Mouse (Mus musculus) frontal cortex, adult 2 months (tissue): Measurements from ENCODE around the gene Hoxb1. TPM values are rescaled to one million over a fixed set of nuclear protein-coding genes. Genes with fewer than 3 reads are reported as not detected.

Experiments used
- DNase-seq, 2 experiments: peaks; one replicate each; pipeline ENCODE4 v3.0.0; 2022; ENCODE audit warnings: low spot score in 1 of 2; ENCODE audit errors: extremely low spot score in 1 of 2
- polyA plus RNA-seq: library from polyadenylated mRNA; depleted of rRNA; stranded (reverse); fragments of >200 nt; gene quantifications from 2 replicates; pipeline ENCODE4 v1.2.3, GENCODE M21; 2012

The Hoxb1 gene
- polyA plus RNA-seq, 1 experiment = not detected

DNA sequence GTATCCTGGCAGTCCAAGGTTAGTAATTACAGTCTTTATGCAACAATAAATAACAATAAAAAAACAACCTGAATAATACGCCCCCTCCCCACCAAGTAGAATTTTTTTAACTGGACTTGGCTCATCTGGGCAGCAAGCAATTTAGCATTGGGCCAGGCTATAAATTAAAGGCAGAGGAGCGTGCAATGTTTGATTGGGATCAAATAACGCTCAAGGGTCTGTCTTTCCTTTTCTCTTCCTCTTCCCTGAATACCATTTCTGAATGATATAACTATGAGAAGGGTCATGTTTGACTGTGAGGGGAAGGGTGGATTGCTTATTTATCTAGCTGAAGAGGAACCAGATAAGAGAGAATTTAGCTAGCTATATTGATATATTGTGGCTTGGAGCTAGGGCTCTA, 16.6 kb upstream of the Hoxb1 start:
- DNase-seq = no peak

DNA sequence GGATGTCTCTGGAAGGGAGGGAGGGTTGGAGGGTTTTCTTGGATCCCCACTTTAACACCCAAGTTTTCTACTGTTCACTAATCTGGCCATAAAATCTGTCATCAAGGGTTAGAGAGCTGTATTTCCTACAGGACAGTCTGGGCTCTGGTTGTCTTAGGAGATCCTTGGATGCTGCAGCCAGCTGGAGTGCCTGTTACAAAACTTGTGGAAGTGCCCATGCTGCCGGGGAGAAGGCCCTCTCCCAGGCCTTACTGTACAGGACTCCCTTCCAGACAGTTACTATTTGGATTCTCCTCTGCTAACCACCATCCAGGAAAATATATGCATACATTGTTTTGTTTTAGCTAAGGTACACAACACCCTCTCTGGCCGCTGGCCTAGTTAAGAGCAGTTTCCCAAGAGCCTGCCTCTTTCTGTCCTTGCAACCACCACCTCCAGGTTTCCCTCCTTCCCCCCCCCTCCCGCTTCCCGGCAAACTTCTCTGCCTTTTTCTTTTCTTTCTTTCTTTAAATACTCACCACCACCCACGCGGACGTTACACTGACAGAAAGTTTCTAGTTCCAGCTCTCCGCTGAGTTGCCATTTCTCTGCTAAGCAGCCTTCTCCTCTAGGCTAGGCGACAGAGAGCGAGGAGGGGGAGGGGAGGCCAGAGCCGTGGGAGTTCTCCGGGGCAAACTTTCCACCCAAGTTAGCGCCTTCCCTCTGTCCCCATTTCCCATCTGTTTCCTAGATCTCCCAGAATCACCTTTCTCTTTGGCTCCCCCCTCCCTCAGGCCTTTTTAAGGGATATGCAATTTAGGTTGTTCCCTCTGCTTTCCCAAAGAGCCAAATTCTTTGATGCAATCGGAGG, 15.8 kb upstream of the Hoxb1 start:
- DNase-seq = no peak

DNA sequence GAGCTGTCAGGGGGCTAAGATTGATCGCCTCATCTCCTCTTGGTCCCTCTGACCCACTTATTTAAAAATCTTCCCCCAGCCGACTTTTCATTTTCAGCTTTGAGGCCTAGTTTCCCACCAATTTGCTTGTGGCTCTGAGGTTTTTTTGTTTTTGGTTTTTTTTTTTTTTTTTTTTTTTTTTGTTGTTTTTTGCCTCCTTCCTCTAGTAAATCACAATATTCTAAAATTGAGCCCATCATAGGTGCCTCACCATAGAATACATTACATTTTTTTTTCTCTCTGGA, 15.3 kb upstream of the Hoxb1 start, which contains the start of gene Hoxb2:
Gene Hoxb2 (plus strand): TSS at position 185 of the 284 bp plus-strand sequence.
- DNase-seq = no peak

DNA sequence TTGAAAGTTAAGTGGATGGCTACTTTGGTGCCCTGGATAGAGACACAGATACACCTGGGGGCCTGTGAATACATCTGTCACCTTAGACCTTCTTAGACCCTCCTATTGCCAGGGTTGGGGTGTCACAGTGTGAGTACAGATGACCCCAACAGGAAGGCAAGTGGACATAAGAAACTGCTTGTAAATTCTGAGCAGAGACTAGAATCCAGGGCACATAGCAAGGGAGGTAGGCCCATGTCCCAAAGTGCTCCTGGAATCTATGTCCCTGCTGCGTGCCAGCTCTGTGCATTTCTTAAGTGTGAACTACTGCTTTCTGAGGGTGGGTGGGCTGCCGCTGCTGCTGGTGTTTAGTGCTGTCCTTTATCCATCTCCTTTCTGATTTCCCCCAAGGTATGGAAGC, 14.8 kb upstream of the Hoxb1 start:
- no peak for DNase-seq

DNA sequence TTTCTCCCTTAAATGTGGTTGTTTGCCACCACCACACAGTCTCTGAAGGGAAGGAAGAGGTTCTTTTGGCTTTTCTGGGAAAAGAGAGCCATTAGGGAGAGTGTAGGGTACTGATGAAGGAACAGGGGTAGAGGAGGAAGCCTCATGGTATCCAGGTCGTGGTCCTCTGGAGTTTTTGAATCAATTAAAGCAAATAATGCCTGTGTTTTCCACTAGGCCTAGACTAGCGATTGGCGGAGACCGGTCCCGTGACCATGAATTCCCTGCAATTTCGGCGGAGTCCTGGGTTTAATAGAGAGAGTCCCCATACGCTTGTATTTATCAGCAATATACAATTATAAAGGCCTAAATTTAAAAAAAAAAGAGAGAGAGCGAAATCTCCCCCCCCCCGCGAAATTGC, 14.2 kb upstream of the Hoxb1 start:
- no peak for DNase-seq

DNA sequence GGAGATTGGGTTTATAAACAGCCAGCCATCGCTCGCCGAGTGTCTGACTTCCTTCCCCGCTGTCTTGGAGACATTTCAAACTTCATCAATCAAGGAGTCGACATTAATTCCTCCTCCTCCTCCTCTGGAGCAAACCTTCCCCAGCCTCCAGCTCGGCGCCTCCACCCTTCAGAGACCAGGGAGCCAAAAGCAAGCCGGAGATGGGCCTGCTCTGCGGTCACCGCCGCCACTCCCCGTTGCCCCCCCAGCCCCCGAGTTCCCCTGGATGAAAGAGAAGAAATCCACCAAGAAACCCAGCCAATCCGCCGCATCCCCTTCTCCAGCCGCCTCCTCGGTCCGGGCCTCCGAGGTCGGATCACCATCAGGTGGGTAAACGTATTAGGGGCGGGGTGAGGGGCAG, 13.7 kb upstream of the Hoxb1 start:
- DNase-seq = no peak

DNA sequence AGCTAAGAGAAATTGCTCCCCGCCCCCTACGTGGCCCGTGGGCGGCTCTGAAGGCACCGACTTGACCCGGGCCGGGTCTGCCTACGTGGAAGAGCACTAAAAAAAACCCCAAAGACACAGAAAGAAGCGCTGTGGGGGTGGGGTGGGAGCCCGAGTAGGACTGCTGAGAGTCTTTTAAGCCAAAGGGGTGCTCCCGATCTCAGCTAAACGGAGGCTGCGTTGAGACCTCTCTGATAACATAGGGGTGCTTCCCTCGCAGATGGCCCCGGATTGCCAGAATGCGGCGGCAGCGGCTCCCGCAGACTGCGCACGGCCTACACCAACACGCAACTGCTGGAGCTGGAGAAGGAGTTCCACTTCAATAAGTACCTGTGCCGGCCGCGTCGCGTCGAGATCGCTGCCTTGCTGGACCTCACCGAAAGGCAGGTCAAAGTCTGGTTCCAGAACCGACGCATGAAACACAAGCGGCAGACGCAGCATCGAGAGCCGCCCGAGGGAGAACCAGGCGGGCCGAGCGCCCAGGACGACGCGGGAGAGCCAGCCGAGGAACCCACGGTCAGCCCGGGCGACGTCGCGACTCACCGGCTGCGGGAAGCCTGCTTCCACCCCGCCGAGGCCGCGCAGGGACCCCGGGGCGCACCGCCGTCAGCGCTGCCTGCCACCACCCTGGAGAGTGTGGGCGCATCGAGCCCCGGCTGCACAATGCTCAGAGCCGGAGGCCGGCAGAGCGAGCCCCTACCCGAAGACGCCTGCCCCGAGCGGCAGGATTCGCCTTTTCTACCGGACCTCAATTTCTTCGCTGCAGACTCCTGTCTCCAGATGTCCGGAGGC, 12.6 kb upstream of the Hoxb1 start:
- no peak for DNase-seq

DNA sequence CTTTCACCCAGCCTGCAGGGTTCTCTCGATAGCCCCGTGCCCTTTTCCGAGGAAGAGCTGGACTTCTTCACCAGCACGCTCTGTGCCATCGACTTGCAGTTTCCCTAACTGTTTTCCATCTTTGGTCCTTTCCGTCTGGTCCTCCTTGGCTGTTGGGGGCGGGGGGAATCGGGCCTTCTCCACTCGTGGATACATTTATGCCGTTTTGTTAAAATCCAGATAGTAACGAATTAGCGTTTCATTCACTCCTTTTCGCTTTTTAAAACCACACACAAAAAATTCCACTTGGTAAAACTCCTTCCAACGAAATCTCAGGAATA, 12.1 kb upstream of the Hoxb1 start:
- DNase-seq = no peak

DNA sequence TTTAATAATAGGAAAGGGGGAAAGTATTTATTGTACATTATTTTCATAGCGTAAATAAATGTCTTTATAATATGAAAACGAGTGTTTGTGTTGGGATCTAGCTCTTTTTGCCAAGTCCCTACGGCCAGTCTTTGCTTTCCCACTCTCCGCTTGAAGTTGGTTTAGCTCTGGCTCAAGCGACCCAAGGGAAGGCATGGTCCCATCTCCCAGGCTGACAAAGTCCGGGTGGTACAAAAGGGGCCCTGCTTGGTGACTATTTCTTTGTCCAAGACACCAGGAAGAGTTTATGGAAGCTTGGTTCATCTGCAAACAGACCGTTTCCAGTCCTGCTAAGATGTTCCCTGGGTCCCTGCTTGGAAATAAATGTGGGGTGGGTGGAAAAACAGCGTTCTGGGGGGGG, 11.6 kb upstream of the Hoxb1 start:
- DNase-seq = no peak

DNA sequence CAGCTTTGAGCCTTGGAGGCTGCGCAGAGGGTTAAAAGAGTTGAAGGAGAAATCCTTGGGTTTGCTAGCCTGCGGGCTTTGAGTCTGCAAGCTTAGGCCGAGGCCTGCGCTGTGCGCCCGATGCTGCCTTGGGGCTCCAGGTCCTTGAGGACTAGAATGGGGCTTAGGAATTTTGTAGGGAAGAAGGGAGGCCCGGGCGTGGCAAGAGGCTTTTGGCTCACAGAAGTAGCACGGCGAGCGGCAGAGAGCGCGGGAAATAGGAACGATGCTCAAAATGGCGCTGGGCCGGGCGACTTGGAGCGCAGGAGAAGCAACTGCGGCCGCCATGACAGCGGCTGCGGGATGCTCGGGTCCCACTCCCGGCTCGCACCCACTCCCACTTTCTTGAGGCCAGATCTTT, 11.2 kb upstream of the Hoxb1 start:
- DNase-seq = no peak

DNA sequence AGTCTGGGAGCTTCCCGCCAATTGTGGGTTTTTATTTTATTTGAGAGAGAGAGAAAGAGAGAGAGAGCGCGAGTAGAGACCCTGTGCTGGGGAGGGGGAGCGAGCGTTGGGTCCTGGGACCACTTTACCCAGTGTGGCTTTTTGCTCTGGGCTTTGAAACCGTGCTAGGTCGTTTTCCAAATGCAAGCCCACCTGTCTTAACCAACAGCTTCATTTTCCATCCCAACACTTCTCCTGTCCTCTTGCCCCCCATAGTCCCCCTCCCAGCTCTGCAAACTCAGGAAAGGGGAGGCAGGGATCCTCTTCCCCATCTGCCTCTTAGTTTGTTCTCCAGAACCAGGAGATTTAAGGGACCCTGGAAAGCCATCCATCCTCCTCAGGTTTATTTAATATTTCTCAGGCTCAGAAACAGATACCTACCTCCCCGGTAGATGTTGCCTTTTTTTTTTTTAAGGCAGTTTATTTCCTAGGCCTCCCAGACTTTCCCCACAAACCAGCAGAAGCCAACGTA, 10.7 kb upstream of the Hoxb1 start:
- DNase-seq = no peak

DNA sequence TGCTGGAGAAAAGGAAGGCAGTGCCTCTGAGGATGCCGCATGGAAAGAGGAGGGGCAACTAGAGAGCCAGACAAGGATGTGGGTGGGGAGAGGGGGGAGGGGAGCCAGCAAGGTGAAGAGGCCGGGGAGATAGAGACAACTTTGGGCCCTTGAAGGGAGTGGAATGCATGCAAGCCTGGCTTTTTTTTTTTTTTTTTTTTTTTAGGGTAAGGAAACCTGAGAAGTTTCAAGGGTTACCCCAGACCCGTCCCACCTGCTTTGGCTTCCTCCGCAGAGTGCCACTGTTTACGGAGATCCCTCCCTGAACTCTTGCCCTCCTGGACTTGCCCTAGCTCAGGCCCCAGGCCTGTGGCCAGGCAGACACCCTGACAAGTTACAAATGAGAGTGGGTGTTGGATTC, 1.7 kb upstream of the Hoxb1 start:
- no peak for DNase-seq

DNA sequence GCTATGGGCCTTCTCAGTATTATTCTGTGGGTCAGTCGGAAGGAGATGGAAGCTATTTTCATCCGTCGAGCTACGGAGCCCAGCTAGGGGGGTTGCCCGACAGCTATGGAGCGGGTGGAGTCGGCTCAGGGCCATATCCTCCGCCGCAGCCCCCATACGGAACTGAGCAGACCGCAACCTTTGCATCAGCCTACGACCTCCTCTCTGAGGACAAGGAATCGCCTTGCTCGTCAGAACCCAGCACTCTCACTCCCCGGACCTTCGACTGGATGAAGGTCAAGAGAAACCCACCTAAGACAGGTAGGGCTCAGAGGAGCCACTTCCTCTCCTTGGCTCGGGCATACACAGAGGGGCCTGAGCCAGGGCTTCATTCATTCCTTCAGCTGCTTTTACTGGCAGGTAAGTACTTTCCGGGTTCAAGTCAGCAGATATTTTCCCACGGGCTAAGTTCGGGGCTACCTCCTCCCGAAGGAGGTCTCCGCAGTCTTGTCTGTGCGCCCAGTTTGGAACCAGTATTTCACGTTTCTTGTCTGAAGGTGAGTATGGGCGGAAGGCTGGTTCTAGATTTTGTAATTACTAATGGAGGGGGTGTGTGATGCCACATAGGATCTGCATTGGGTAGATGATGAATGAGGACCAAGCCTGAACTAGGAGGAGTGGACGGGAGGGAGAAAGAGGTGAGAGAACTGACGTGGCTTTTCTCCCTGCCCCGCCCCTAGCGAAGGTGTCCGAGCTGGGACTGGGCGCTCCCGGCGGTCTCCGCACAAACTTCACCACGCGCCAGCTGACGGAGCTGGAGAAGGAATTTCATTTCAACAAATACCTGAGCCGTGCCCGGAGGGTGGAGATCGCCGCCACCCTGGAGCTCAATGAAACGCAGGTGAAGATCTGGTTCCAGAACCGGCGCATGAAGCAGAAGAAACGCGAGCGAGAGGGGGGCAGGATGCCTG, 815 bp downstream of the Hoxb1 start:
- DNase-seq = no peak

DNA sequence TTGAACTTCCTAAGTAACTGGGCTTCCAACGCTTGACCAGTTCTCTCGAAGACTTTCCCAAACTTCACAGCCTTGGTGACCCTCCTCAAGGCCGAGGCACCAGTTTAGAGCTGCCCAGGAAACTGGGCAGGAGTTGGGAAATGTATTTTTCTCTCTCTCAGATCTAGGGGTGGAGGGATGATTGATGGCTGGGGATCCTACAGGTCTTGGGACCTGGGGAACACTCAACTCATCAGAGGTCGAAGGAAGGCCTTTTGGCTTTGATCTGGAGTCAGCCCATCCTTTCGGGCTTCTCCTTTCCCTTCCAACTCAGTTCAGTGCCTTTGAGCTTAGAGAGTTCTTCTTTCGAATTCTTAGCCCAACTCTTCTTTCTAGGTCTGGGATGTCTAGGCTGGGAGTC, 1.6 kb downstream of the Hoxb1 start:
- DNase-seq = no peak

DNA sequence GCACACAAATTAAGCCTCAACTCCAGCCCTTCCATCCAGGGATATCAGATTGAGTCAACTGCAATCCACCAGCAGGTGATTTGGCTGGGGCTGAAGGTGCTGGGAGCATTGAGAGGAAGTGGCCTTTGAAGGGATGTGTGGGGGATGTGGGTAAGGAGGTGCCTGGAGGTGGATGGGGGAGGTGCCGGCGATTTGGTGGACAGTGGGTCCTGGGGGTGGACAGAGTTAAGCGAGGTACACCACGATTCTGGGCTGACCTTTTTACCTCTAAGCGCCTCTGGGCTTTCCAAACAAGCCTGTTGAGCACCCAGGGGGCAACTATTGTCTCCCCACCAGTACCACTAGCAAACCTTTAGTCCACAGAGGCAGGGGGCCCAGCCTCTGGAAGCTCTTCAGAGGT, 3.1 kb downstream of the Hoxb1 start:
- DNase-seq = no peak

DNA sequence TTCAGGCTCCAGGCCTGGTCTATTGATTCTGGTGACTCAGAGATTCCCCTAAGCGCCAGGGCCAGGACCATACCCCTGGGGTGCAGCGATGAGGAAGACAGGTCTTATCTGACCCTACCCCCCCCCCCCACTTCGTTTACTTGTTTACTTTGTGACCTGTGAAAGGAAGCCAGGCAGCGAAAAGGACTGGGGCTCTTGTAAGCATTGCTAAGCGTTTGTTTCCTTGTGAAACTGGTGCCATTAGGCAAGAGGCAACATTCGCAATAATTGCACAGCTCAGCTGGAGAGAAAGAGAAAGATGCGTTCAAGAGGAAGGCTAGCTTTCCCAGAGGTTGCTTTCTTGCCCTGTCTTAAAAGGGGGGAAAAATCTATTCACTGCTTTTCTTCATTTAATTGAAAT, 3.6 kb downstream of the Hoxb1 start:
- no peak for DNase-seq

DNA sequence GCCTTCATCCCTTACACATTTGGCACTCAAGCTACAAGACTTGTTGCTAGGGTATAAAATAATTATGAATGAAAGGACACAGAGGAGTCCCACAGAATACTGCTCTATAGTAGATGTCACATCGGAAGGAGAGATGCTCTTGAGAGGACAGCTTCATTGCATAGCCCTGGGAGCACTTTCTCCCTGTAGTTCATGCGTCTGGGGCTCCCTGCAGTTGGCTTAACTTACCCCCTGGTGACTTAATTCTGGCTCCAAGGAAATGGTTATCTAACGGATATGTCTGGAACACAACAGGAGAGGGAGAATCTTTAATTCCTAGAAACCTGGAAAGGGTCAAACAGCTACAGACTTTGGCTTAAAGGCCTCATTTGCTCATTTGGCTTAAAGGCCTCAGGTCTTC, 6.2 kb downstream of the Hoxb1 start:
- DNase-seq = no peak

DNA sequence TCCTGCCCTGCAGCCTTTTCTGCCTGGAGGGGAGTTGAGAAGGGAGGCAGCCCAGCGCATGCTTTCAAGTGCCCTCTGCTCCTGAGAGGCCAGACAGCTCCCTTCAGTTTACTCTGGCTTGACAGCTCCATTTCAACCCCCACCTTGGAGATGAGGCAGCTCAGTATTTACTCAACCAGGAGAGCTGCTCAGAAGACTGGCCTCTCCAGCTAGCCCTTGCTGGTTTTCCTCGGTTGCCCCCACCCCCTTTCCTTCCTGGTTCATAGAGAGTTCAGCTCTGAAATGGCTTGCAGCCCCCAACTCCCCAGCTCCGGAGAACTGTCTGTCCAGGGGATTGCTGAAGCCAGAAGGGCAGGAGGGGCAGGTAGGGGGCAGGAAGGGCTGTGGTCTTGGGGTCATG, 7.0 kb downstream of the Hoxb1 start:
- DNase-seq = no peak

DNA sequence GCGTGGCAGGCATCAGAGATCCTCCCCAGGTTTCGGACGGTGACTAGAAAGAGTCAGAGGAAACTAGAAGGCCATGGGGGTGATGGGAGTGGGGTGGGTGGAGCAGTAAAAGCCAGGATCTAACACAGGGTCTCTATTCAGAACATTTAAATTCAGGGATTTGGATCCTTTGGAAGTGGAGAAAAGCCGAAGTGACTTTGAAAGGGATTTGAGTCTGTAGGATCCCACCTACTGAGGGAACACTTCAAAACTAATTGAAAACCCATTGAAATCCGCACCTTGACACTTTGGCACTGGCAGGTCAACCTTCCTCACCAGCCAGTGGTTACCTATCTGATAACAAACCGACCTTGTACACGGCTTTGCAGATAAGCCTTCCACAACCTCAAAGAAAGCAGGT, 9.3 kb downstream of the Hoxb1 start:
- no peak for DNase-seq

DNA sequence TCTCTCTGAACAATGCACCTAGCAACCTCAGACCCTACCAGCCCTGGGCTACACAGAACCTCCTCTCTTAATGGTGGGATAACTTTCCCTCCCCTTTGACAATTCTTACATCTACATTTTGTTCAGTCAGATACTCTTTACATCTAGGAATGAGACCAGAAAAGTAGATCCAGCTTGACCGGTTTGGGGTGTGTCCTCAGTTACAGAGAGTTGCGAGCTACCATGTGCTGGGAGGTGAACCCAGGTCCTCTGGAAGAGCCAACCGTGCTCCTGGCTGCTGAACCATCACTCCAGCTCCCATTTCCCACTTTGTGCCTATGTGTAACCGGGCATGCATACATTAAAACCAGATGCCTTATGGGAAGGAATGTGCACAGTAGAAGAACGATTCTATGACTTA, 17.8 kb downstream of the Hoxb1 start:
- DNase-seq = no peak

DNA sequence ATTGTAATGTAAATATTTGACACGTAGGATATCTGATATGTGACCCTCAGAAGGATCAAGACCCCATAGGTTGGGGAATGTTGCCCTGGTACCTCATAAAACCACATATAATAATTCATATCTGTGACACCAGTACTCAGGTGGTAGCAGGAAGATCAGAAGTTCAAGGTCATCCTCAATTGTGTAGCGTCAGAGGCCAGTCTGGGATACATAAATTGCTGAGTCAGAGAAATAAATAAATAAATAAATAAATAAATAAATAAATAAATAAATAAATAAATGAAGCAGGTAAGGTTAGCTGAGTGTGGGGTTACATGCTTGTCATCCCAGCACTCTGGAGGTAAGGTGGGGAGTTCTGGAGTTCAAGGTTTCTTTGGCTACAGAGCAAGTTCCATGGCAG, 22.1 kb downstream of the Hoxb1 start:
- DNase-seq = no peak
